Mouse (Mus musculus) liver, embryonic 16.5 days (tissue): ENCODE results near the gene Ubxn6. TPM values are rescaled to one million over a fixed set of nuclear protein-coding genes. Genes with fewer than 3 reads are reported as not detected.
A peak's percentile ranks its signal among the peaks of the same experiment; 100 is the strongest.
"Not testable (repeated sequence)": the region's sequence is repeated elsewhere in the genome, so short reads cannot be mapped to it uniquely, and the experiment has no call there.

Experiments used
- ATAC-seq: fragments of 200-750 bp; cut with Nextera tagmentation; 2 replicates; pipeline ENCODE4 v1.8.0; 2017; ENCODE audit warnings: low read depth, mild to moderate bottlenecking, moderate number of reproducible peaks, moderate library complexity
- H3K27ac ChIP-seq: fragments of 300-500 bp; sonication (generic); 2 replicates; pipeline ENCODE4 v1.5.1; 2014; ENCODE audit warnings: mild to moderate bottlenecking, low read length
- H3K27me3 ChIP-seq: fragments of 300-500 bp; sonication (generic); 2 replicates; pipeline ENCODE4 v1.6.1; 2014; ENCODE audit warnings: low read depth, low read length, mixed read lengths; ENCODE audit not compliant: control insufficient read depth, insufficient read depth
- H3K36me3 ChIP-seq: fragments of 300-500 bp; sonication (generic); 2 replicates; pipeline ENCODE4 v1.6.1; 2014; ENCODE audit warnings: mild to moderate bottlenecking; ENCODE audit not compliant: control insufficient read depth, insufficient read depth
- H3K4me1 ChIP-seq: fragments of 300-500 bp; sonication (generic); 2 replicates; pipeline ENCODE4 v1.6.1; 2014; ENCODE audit warnings: low read depth, low read length, mixed read lengths; ENCODE audit not compliant: control insufficient read depth
- H3K4me2 ChIP-seq: fragments of 300-500 bp; sonication (generic); 2 replicates; pipeline ENCODE4 v1.6.1; 2014; ENCODE audit warnings: low read depth, low read length, mixed read lengths
- H3K4me3 ChIP-seq: fragments of 300-500 bp; sonication (generic); 2 replicates; pipeline ENCODE4 v1.5.1; 2014; ENCODE audit warnings: low read depth, mild to moderate bottlenecking, low read length
- H3K9ac ChIP-seq: fragments of 300-500 bp; sonication (generic); 2 replicates; pipeline ENCODE4 v1.6.1; 2014; ENCODE audit warnings: low read depth, low read length
- H3K9me3 ChIP-seq: fragments of 300-500 bp; sonication (generic); replicated peaks from 2 replicates; pipeline ENCODE4 v1.6.1; 2016; ENCODE audit warnings: low read length; ENCODE audit not compliant: control insufficient read depth
- WGBS: fragments of 180-500 bp; shearing (Covaris S2); extraction: QIAGEN DNeasy Blood & Tissue Kit; methylation state at CpG from one replicate; pipeline ENCODE4 v1.1.7; 2014; ENCODE audit not compliant: insufficient replicate concordance; 5-methylcytosine and 5-hydroxymethylcytosine counted together
- polyA plus RNA-seq: library from polyadenylated mRNA; unstranded; fragments of >200 nt; fragmentation: Nextera tagmentation; extraction: Ambion mirVana; gene quantifications from 2 replicates; pipeline ENCODE4 v1.2.1, GENCODE M21; 2015

Gene Ubxn6
- polyA plus RNA-seq, 1 experiment from 2014 or later: 14.1 TPM

- Histone ChIP-seq H3K4me3 (no peak overlapping the region), H3K36me3 (peaks cover 45% of the 10 kb centered on the region), H3K9ac (no peak overlapping the region), H3K4me2 (no peak overlapping the region), H3K27me3 (no peaks in the 10 kb centered on the region), H3K4me1 (peaks cover 20% of the 10 kb centered on the region), H3K27ac (no peak overlapping the region), H3K9me3 (no peaks in the 10 kb centered on the region)
- ATAC-seq: no peak
These were observed 3.7 kb downstream of the Ubxn6 start for GRCm38 (mm10) chr17:56071126-56071525.

GRCm38 (mm10) chr17:56069066-56069465 is 5.8 kb downstream of the Ubxn6 start:
- no peaks in the 10 kb centered on the region for H3K9me3 ChIP-seq
- no peak for ATAC-seq
- no peak overlapping the region for H3K9ac ChIP-seq
- peaks cover 6% of the 10 kb centered on the region for H3K4me1 ChIP-seq
- WGBS: 95% methylated on average over 14 of the region's 14 CpGs
- peaks cover 64% of the 10 kb centered on the region for H3K36me3 ChIP-seq
- H3K4me2 ChIP-seq: no peak overlapping the region
- no peak overlapping the region for H3K4me3 ChIP-seq
- no peak overlapping the region for H3K27ac ChIP-seq
- no peaks in the 10 kb centered on the region for H3K27me3 ChIP-seq

DNA sequence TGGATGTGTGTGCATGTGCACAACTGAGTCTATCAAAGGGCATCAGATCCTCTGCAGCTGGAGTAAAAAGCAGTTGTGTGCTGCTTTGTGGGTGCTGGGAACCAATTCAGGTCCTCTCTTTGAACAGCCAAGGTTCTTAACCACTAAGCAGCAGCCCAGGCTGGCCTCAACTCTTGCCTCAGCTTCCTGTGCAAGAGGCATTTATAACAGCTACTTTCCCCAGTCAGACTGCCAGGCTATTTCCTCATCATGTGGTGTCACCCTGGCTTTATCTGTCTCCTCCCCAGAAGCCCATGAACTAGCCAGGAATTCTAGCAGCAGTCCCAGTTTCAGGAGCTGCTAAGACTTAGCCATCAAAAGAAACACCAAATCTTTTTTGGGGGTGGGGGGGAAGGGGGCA is 8.4 kb downstream of the Ubxn6 start:
- Histone ChIP-seq H3K4me2 (no peak overlapping the region), H3K4me3 (no peak overlapping the region), H3K4me1 (no peaks in the 10 kb centered on the region), H3K9ac (no peak overlapping the region), H3K27me3 (no peaks in the 10 kb centered on the region), H3K27ac (no peak overlapping the region), H3K9me3 (no peaks in the 10 kb centered on the region), H3K36me3 (peaks cover 86% of the 10 kb centered on the region)
- no peak for ATAC-seq

- H3K9me3 ChIP-seq, H3K4me3 ChIP-seq, H3K27me3 ChIP-seq, ATAC-seq, H3K9ac ChIP-seq, H3K4me2 ChIP-seq, H3K27ac ChIP-seq, H3K4me1 ChIP-seq: not testable (repeated sequence)
- 77% methylated on average over 6 of the region's 6 CpGs for WGBS
- H3K36me3 ChIP-seq: peaks cover 91% of the 10 kb centered on the region
These were observed 9.1 kb downstream of the Ubxn6 start for GRCm38 (mm10) chr17:56065715-56066114.

- H3K27me3 ChIP-seq: no peaks in the 10 kb centered on the region
- no peak overlapping the region for H3K4me3 ChIP-seq
- no peak overlapping the region for H3K4me2 ChIP-seq
- WGBS: 93% methylated on average over 7 of the region's 7 CpGs
- H3K9me3 ChIP-seq: no peaks in the 10 kb centered on the region
- no peaks in the 10 kb centered on the region for H3K4me1 ChIP-seq
- peaks cover 87% of the 10 kb centered on the region for H3K36me3 ChIP-seq
- no peak overlapping the region for H3K27ac ChIP-seq
- no peak for ATAC-seq
- H3K9ac ChIP-seq: no peak overlapping the region
These were observed 12.7 kb downstream of the Ubxn6 start for GRCm38 (mm10) chr17:56062081-56062480.

GRCm38 (mm10) chr17:56057381-56058120 is 17.3 kb downstream of the Ubxn6 start:
- WGBS: 86% methylated on average over 11 of the region's 11 CpGs
- Histone ChIP-seq H3K9ac (no peak overlapping the region), H3K36me3 (peaks cover 61% of the 10 kb centered on the region)

GRCm38 (mm10) chr17:56055945-56056678 is 18.7 kb downstream of the Ubxn6 start:
- Histone ChIP-seq H3K4me3 (no peak overlapping the region), H3K4me2 (no peak overlapping the region), H3K27me3 (no peaks in the 10 kb centered on the region), H3K27ac (no peak overlapping the region), H3K4me1 (no peaks in the 10 kb centered on the region), H3K9ac (no peak overlapping the region), H3K36me3 (peaks cover 51% of the 10 kb centered on the region), H3K9me3 (no peaks in the 10 kb centered on the region)
- 60% methylated on average over 4 of the region's 4 CpGs for whole genome bisulfite sequencing
- ATAC-seq: peak; percentile 48; the same call in 1 of the 2 replicates

More at GRCm38 (mm10) chr17:56057381-56058120, 17.3 kb downstream of the Ubxn6 start:
- no peaks in the 10 kb centered on the region for H3K9me3 ChIP-seq
- H3K4me2 ChIP-seq: no peak overlapping the region
- H3K27ac ChIP-seq: no peak overlapping the region
- no peaks in the 10 kb centered on the region for H3K27me3 ChIP-seq
- no peaks in the 10 kb centered on the region for H3K4me1 ChIP-seq
- no peak overlapping the region for H3K4me3 ChIP-seq
- no peak for ATAC-seq

- Histone ChIP-seq H3K4me3 (no peak overlapping the region), H3K4me1 (no peaks in the 10 kb centered on the region), H3K9ac (no peak overlapping the region), H3K27ac (no peak overlapping the region), H3K36me3 (peaks cover 51% of the 10 kb centered on the region), H3K9me3 (no peaks in the 10 kb centered on the region), H3K27me3 (no peaks in the 10 kb centered on the region), H3K4me2 (no peak overlapping the region)
- ATAC-seq: no peak
These were observed 19.9 kb downstream of the Ubxn6 start for GRCm38 (mm10) chr17:56054938-56055337.

- 83% methylated on average over 5 of the region's 5 CpGs for WGBS
- Histone ChIP-seq H3K9me3 (no peaks in the 10 kb centered on the region), H3K27me3 (no peaks in the 10 kb centered on the region), H3K27ac (no peak overlapping the region), H3K4me2 (no peak overlapping the region), H3K4me1 (no peaks in the 10 kb centered on the region), H3K9ac (no peak overlapping the region), H3K36me3 (peaks cover 54% of the 10 kb centered on the region), H3K4me3 (no peak overlapping the region)
- ATAC-seq: no peak
These were observed 23.5 kb downstream of the Ubxn6 start for GRCm38 (mm10) chr17:56051369-56051768.
